Mouse (Mus musculus): Measurements from ENCODE around the gene Paqr5.

Gene Paqr5

GRCm38 (mm10) chr9:61960753-61961152 lies 65.9 kb downstream of the Paqr5 start:
- DNase-seq (ENCODE audit: low read depth, low spot score) = no peak

DNA sequence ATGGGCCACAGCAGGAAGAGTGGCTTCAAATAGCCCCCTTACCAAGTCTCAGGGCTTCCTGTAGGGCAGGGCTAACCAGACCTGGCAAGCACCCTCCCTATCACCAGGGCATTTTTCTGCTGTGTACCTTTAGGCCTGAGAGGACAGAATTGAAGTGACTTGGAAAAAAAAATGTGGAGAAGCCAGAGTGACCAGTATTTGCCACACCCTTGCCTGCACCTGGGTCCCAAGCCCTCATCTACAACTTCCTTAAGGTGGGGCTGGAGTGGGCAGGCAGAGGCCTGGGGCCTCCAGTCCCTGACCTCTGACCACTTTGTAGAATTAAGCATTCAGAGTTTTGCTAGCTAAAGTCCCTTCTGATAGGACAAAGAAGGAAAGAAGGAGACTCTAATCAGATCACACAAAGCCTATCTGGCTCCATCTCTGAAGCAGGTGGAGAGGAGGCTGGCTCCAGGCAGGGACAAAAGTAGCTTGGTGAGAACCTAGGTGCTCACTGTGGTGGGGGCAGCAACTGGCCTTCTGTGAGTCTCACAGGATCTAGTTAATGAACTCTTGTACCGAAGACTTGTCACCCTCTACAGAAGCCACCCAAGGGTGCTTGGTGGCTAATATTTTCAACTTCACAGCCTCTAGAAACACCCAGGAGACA lies 66.6 kb downstream of the Paqr5 start:
- DNase-seq (ENCODE audit: low read depth, low spot score) = no peak

DNA sequence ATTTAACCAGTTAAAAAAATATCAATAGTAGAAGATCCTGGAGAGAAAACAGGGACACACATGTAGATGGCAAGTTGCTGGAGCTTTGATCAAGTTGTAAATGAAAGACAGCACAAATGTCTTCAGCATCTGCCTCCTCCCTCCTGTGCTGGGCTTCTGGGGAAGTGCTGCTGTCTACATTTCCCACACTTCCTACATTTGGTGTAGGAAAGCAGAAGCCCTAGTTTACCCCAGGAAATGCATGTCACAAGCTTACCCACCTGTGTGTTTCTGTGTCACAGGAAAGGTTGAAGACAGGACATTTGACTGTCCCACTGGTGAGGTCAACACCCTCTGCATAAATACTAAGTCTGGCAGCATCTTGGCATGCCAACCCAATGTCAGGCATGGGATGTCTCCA lies 71.9 kb downstream of the Paqr5 start:
- DNase-seq (ENCODE audit: low read depth, low spot score) = no peak

DNA sequence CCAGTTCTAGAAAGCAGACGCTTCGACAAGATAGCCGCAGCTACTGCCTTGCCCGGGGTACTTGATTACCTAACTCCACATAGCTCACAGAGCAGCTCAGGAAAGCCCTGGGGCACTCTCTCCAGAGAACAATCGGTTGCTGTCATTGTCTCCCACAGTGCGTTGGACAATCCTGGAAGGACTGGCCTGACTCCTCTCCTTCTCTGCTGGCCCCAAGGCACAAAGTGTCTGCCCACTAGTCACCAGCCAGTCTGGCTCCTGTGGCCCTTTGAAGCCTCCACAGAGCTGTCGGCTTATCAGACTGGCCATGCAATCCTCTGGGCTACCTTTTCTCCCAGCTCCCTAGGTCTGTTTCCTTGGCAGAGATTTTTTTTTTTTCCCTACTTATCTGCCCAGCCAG lies 74.4 kb downstream of the Paqr5 start:
- no peak for DNase-seq (ENCODE audit: low read depth, low spot score)

DNA sequence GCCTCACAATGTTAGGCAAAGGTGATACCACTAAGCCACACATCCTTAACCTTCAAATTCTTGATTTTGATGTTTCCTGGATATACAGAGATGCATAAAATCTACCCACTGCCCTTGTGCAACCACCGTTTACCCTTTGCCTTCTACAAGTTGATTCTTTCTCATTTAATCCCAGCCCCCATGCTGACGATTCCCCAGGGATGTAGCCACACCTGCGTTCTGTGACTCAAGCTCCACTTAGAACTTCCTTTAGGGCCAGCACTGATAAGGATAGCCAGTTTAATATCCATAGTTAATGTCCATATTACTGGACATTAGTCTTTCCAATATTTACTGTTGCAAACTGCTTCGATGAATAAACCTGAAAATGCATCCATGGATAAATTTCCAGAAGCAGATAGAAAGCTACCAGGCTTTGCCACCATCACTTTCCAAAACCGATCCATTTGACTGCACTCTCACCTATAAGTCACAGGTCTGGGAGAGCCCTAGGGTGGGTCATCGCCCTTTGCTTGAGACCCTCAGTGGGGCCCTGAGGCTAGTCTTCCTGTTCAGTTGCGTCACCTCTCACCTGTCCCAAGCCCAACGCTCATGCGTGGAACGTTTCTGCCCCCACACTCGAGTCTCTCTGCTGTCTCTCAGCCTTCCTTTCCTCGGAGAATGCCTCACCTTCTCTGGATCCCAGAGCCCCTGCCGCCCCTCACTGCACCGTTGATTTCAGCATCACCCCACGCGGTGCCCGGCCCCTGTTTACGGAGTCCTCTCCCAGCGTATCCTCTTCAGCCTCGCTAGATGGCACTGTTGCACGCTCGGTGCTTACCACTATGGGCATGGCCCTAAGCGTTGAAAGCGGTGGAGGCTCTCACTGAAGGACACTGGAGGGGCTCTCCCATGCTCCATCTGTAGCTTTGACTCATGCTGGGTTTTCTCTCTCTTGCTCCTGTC lies 79.0 kb downstream of the Paqr5 start:
- DNase-seq (ENCODE audit: low read depth, low spot score) = peak; percentile 66

- DNase-seq (ENCODE audit: low read depth, low spot score) = peak; percentile 95
These were observed 79.8 kb downstream of the Paqr5 start, which contains the start of gene Kif23 for GRCm38 (mm10) chr9:61946623-61947401. Gene Kif23 (minus strand): TSS chr9:61946774.

DNA sequence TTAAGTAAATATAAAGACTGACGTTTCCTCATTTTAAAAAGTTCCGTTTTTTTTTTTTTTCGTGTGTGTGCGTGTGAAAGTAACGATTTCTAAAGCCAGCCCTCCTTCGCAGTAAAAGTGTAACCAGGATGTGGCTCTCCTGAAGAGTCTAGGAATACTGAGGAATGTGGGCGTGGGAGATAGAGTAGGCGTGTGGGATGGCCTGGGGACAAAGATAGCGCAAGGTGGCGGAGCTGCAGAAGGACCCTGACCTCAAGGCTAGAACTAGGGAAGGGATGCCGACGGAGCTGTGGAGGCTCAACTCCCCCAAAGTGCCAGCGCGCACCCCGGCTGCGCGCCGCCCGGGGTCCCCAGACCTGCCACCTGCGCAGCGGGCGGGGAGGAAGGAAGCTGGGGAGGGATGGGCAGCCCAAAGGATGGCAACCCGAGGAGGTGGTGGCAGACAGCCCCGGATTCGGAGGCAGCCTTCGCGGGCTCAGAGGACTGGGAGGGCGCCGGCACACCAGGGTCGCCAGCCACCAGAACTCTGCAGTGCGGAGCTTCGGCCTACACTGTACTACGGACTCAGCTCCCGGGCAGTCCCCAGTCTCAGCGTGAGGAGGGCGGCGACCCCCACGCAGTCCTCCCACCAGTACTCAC lies 80.6 kb downstream of the Paqr5 start:
- peak; percentile 52 for DNase-seq (ENCODE audit: low read depth, low spot score)

GRCm38 (mm10) chr9:61941054-61941453 lies 85.6 kb downstream of the Paqr5 start:
- DNase-seq (ENCODE audit: low read depth, low spot score) = no peak

- DNase-seq (ENCODE audit: low read depth, low spot score) = no peak
These were observed 93.3 kb downstream of the Paqr5 start for GRCm38 (mm10) chr9:61933333-61933732.

- DNase-seq (ENCODE audit: low read depth, low spot score) = no peak
These were observed 94.6 kb downstream of the Paqr5 start for GRCm38 (mm10) chr9:61932009-61932408.

DNA sequence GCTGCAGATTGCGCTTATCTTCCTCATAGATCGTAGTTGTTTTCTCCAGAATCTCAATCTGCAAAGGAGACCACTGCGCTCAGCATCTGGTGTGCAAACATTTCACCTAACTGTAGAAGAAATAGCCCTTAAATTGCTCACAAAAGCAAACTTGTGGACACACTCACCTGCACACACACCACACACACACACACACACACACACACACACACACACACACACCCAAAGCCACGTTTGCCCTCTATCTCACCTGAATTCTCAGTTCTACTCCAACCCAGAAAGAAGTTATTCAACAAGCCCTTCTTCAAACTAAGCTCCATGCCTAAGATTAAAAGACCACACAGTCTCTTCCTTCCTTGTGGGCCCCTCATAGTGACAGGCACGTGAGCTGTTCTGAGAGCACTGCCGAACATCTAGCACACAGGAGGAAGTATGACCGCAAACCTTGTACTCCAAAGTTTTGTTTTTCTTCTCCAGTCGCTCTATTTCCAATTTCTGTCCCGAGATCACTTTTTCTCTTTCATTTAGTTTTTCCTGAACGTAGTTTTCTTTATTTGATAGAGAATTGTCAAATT lies 101.5 kb downstream of the Paqr5 start:
- DNase-seq (ENCODE audit: low read depth, low spot score) = no peak

DNA sequence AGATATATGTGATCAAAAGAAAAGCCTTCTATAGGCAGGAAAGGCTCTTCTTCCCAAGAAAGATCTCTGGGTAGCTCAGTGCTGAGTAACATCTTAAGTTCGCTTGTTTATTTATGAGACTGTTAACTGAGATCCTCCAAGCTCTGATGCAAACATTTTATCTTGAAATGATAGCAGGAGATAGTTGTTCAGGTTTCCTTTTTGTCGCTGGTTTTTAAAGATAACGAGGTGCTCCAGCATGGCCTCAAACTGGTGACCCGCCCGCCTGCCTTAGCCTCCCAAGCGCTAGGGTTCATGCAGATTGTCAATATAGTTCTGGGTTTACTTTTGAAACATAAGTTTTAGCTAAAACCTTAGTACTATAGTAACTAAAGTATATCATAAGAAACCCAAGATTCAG lies 106.3 kb downstream of the Paqr5 start:
- DNase-seq (ENCODE audit: low read depth, low spot score) = no peak

DNA sequence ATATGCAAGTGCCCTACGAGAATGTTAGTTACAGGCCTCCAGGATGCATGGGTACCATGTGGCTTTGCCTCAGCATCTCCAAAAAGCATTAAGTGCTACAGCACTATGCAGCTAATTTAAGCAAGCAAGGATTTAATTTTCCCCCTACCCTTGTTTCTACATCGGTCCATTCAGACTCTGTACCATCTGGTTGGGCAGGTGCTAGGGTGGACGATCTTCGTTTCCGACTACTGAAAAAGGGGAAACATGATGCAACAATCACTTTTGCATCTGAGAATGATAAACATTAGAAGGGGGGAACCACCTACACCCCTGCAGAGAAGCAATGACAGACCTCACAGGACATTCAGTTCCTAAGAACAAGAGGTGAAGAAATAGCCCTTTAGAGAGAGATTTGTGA lies 107.2 kb downstream of the Paqr5 start:
- DNase-seq (ENCODE audit: low read depth, low spot score) = no peak

- DNase-seq (ENCODE audit: low read depth, low spot score) = no peak
These were observed 109.2 kb downstream of the Paqr5 start for GRCm38 (mm10) chr9:61917436-61917835.

- no peak for DNase-seq (ENCODE audit: low read depth, low spot score)
These were observed 109.7 kb downstream of the Paqr5 start for GRCm38 (mm10) chr9:61916986-61917385.

DNA sequence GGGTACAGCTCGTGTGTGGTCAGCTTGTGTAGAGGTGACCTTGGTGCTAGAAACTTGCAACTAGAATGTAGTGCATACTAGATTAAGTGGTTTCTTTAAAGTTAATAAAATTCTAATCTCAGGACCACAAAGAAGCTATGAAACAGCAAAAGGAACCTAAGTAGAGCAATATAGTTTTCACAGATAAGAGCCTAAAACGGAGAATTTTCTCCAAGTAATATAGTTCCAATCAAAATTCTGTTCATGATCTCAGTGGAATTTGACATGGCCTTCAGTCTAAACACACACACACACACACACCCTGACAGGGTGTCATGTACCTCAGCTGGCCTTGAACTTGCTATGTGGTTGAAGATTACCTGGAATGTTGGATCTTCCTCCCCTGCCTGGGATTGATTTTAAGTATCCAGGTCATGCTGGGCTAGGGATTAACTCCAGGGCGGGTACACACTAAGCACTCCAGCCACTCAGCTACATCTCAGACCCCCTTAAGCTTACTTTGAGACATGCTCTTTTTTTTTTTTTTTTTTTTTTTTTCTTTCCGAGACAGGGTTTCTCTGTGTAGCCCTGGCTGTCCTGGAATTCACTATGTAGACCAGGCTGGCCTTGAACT lies 111.2 kb downstream of the Paqr5 start:
- DNase-seq (ENCODE audit: low read depth, low spot score) = no peak

DNA sequence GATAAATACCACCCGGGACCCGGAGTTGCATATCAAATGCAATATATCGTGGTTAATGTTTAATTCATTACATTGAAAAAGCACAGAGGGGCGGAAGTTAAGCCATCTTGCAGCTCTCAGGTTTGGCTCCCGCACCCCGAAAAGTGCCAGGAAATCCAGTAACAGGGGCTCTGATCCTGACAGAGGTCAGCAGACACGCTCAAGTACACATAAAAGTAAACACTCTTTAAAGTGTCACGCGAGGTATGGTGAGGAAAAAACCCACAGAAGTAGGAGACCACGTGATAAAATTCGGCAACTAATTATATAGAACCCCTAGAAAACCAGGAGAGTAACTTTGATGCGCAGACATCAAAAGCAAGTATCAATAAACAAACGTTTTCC lies 111.7 kb downstream of the Paqr5 start:
- DNase-seq (ENCODE audit: low read depth, low spot score) = no peak

- DNase-seq (ENCODE audit: low read depth, low spot score) = peak; percentile 92
These were observed 112.3 kb downstream of the Paqr5 start, which contains the start of gene Rplp1 for GRCm38 (mm10) chr9:61914203-61914916. Gene Rplp1 (minus strand): TSS chr9:61914542.

DNA sequence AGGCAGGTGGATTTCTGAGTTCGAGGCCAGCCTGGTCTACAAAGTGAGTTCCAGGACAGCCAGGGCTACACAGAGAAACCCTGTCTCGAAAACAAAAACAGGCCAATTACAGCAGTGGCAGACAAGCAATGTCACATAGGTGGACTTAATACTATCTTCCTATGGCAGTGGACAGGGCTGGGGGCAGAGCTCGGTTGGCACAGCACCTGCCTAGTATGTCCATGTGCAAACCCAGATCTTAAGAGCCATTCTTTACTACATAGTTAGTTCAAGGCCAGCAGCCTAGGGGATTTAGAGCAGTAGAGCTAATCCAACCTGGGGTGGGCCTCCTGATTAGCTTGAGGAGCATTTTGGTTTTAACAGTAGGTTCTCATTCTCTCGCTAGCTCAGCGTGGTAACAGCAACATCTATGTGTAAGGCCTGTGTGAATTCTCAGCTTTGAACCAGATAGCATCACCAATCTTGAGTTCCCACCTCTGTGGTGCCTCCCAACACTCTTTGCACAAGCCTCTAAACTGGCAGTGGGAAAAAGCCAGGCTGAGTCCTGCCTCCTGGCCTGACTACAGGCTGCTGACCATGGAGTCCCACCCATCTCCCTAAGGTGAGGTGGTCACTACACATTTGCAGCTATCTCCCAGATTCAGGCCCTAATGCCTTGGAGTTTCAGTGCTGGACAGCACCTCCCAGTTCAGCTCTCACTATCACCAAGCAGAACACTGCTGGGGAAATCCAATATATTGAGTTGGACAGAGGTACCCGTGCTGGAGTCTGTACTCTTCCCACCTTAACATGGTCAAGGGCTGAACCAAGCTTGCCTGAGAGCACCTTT lies 115.1 kb downstream of the Paqr5 start:
- no peak for DNase-seq (ENCODE audit: low read depth, low spot score)
